Mouse (Mus musculus): ENCODE measurements at regions not wholly inside any gene's neighbourhood (a gene's known extent, or its start where the extent isn't known, plus 50 kb on each side); places are given as distances from the start of the nearest gene placed in this dataset.

DNA sequence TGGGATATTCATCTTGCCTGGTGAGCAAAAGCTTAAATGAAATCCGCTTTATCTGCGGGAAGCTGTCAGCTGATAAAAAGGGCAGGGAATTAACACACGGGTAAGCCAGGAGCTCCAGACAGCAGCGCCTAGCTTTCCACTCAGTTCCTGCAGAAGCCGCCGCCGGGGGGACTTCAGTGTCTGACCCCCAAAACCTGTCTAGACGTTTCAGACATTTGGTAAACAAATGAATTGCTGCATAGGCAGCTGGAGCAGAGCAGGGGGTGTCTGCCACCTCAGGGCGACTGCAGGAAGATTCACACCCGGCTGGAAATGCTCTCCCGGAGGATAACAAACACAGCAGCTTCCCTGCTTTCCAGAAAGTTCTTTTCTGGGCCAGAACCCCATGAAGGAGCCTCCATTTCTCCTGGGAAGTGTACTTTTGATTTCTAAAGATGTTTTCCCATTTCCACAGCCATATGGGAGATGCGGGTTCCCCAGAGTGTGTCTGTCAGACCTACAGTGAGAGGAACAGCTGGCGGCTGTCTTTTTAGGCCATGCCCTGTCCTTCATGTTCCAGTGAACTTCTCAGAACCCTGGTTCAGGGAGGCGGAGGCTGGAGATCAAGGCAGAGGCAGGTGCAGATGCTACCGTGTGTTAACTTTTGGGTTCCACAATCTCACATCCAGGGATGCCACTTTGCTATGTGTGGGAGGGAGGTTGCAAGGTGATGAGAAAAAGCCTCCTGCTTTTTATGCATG lies 58.7 kb upstream of the Pmepa1 start:
- Histone ChIP-seq H3K4me1 (peaks cover 50% of the 10 kb centered on the region), H3K9ac (no peak overlapping the region), H3K4me3 (no peak overlapping the region), H3K36me3 (no peaks in the 10 kb centered on the region), H3K27ac (peak overlapping the region; percentile 62), H3K9me3 (no peaks in the 10 kb centered on the region), H3K4me2 (peak overlapping the region; percentile 29), H3K27me3 (no peaks in the 10 kb centered on the region)
- no peak; the same call in 1 of the 2 replicates for ATAC-seq (ENCODE audit: borderline replicate concordance, extremely low read depth, low FRiP score, low TSS enrichment)
- WGBS, result 14% methylated on average over 15 of the region's 15 CpGs

DNA sequence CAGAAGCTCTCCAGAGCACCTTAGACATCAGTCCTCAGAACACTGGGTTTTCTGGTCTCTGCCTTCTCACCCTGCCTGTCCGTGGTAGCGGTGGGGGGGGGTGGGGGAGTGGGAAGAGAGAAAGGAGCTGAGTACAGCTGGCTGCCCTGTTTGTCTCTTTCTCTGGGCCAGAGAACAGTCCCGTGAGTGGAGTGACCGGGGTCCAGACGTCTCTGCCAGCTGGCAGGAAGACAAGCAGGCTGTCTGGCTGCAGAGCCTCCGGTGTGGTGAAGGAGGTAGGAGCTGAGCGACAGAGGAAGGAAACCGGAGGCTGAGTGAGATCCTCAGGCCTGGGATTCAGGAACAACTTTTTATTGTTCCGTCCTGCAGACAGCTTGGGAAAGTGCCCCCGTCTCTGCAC lies 59.5 kb upstream of the Pmepa1 start:
- Histone ChIP-seq H3K27ac (peak overlapping the region; percentile 62), H3K4me2 (peak overlapping the region; percentile 29), H3K4me1 (peaks cover 58% of the 10 kb centered on the region), H3K9me3 (no peaks in the 10 kb centered on the region), H3K9ac (no peak overlapping the region), H3K27me3 (no peaks in the 10 kb centered on the region), H3K36me3 (no peaks in the 10 kb centered on the region), H3K4me3 (no peak overlapping the region)
- ATAC-seq (ENCODE audit: borderline replicate concordance, extremely low read depth, low FRiP score, low TSS enrichment), result peak; percentile 68
- WGBS, result 2% methylated on average over 10 of the region's 10 CpGs

DNA sequence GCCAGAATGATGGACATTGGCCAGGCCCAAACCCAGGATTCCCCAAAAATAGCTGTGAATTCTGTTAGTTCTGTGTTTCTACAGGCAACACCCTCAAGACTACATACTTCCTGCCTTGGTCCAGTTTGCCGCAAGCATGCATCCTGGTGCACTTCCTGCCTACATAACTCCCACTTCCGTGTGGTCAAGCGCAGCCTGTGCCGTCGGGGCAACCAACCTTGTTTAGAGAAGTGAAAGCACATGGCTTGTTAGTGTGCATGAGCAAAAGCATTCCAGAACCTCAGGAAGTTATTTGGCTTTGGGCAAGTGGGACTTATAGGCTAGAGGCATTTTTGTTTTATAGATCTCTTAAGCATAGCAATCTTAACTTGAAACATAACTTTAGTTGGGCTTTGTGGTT lies 61.3 kb upstream of the Pmepa1 start:
- WGBS, result 67% methylated on average over 5 of the region's 5 CpGs
- ATAC-seq (ENCODE audit: borderline replicate concordance, extremely low read depth, low FRiP score, low TSS enrichment), result no peak

DNA sequence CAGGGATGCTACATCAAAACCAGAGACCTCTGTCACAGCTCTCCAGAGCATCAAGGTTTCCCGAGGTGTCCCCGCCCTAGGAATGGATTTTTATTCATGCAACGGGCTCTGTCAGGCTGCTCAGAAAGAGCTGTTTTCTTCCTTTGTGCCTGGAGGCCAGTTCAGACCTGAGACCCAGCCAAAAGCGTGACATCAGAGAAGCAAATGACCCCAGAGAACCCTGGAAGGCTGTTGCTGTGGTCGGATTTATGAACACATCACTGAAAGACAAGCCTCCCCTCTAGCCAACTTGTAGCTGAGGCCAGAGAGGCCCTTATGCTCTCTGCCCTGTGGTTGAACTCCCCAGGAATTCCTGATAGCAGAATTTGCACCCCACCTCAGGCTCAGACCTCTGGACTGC lies 62.3 kb upstream of the Pmepa1 start:
- peaks cover 71% of the 10 kb centered on the region for H3K4me1 ChIP-seq
- H3K36me3 ChIP-seq, result no peaks in the 10 kb centered on the region
- no peaks in the 10 kb centered on the region for H3K9me3 ChIP-seq
- 42% methylated on average over 5 of the region's 5 CpGs for WGBS
- H3K4me3 ChIP-seq, result no peak overlapping the region
- ATAC-seq (ENCODE audit: borderline replicate concordance, extremely low read depth, low FRiP score, low TSS enrichment), result no peak
- H3K27me3 ChIP-seq, result no peaks in the 10 kb centered on the region
- H3K4me2 ChIP-seq, result no peak overlapping the region
- peak overlapping the region; percentile 72 for H3K27ac ChIP-seq
- no peak overlapping the region for H3K9ac ChIP-seq

More for the DNA sequence above, 61.3 kb upstream of the Pmepa1 start:
- Histone ChIP-seq H3K36me3 (no peaks in the 10 kb centered on the region), H3K27me3 (no peaks in the 10 kb centered on the region), H3K4me3 (no peak overlapping the region), H3K4me2 (no peak overlapping the region), H3K9ac (no peak overlapping the region), H3K9me3 (no peaks in the 10 kb centered on the region), H3K4me1 (peaks cover 61% of the 10 kb centered on the region), H3K27ac (no peak overlapping the region)

DNA sequence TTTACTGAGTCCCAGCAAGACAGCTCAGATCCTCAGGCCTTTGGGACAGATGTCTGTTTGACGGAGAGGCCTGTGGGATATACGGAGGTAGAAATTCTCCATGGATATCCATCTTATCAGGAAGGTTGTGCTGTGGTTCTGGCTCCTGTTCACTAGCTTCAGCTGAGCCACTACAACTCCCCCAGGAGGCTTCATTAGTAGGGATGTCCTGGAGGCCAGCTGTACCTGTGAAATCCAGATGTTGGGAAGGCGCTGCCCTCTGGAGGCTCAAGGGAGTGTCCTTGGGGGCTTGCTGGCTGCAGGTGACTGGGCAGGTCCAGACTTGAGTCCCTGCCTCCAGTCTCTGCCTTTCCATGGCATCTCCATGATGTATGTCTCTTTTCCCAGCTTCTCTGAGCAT lies 62.9 kb upstream of the Pmepa1 start:
- Histone ChIP-seq H3K27ac (peak overlapping the region; percentile 72), H3K27me3 (no peaks in the 10 kb centered on the region), H3K36me3 (no peaks in the 10 kb centered on the region), H3K4me1 (peaks cover 69% of the 10 kb centered on the region), H3K9ac (no peak overlapping the region), H3K4me2 (no peak overlapping the region), H3K4me3 (no peak overlapping the region), H3K9me3 (no peaks in the 10 kb centered on the region)
- no peak for ATAC-seq (ENCODE audit: borderline replicate concordance, extremely low read depth, low FRiP score, low TSS enrichment)
- WGBS, result 56% methylated on average over 3 of the region's 3 CpGs

DNA sequence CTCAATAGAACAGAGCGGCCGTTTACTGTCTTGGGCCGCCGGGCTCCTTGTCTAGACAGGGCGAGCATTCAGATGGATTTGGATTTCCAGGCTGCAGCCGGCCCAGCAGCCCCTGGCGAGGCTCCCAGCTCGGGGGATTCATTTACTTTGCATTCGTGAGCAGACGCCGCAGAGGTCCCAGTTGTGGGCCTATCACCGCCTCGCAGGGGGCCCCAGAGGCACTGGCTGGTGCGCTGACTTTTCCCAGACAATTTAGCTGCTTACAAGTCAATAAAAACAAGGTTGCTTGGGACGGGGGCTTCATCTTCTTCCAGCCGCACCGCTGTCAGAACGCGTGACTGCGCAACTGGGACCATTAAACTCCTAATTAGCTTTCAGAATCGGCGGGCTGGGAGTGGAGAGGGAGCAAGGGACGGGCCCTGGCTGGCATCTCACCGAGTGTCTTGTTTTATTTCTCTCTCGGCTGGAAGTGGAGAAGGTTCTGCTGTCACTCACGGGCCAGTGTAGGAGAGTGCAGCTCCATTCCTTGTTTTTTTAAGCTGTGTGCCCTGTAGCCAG lies 63.8 kb upstream of the Pmepa1 start:
- Histone ChIP-seq H3K4me1 (peaks cover 60% of the 10 kb centered on the region), H3K4me3 (no peak overlapping the region), H3K9me3 (no peaks in the 10 kb centered on the region), H3K36me3 (no peaks in the 10 kb centered on the region), H3K9ac (no peak overlapping the region), H3K27me3 (no peaks in the 10 kb centered on the region), H3K27ac (peak overlapping the region; percentile 72), H3K4me2 (peak overlapping the region; percentile 46)
- ATAC-seq (ENCODE audit: borderline replicate concordance, extremely low read depth, low FRiP score, low TSS enrichment), result peak; percentile 29; the same call in 1 of the 2 replicates
- 10% methylated on average over 26 of the region's 26 CpGs for WGBS

DNA sequence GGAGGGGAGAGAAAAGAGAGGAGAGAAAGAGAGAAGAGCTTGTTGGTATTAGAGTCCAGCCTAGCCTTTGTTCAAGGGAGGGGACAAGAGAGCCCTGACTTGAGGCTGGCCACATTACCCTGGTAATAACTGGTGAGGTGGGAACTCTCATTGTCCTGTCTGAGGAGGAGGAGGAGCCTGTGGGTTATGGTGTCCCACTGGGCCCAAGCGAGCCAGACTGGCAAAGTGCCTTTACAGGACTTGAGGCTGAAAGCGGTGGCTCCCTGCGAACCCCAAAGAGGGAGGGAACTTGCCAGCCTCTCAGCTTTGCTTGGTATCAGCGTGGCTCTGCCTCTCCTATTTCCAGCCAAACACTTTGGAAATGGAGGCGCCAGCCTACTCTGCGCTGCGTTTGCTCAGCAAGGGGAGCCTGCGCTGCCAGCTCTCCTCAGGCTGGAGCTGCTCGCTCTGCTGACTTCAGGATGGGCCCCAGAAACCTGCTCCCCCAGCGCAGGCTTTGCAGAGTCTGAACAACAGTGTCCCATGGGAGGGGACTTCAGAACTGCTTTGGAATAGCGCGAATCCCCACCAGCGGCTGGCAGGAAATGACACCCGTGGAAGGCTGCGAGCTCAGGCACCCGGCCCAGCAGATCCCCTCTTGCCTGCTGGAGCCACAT lies 66.4 kb upstream of the Pmepa1 start:
- no peaks in the 10 kb centered on the region for H3K27me3 ChIP-seq
- H3K4me1 ChIP-seq, result peaks cover 42% of the 10 kb centered on the region
- peak overlapping the region; percentile 38 for H3K27ac ChIP-seq
- no peak overlapping the region for H3K4me3 ChIP-seq
- H3K36me3 ChIP-seq, result no peaks in the 10 kb centered on the region
- 37% methylated on average over 16 of the region's 16 CpGs for WGBS
- no peak overlapping the region for H3K4me2 ChIP-seq
- ATAC-seq (ENCODE audit: borderline replicate concordance, extremely low read depth, low FRiP score, low TSS enrichment), result 0 out of 2 replicates have a peak, but pooled peaks have one; percentile 2
- no peak overlapping the region for H3K9ac ChIP-seq
- H3K9me3 ChIP-seq, result no peaks in the 10 kb centered on the region

DNA sequence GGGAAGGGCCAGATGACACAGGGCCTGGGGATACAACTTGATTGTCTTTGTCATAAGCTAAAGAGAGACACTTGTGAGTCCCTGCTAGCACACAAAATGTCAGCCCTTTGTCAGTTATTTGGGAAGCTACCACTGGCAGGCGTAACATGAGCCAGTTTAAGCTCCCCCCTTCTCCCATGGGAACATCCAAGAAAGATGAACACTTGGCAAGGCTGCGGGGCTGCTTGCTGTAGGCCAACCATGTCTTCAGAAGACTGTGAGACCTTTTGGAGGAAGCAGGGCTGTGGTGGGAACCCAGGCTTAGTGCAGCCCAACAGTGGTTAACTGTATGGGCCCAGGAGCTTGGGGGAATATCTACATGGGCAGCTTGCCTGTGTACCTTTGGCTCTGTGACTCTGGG lies 67.3 kb upstream of the Pmepa1 start:
- no peaks in the 10 kb centered on the region for H3K36me3 ChIP-seq
- 0 out of 2 replicates have a peak overlapping the region, but pooled peaks have one; percentile 38 for H3K27ac ChIP-seq
- no peaks in the 10 kb centered on the region for H3K27me3 ChIP-seq
- ATAC-seq (ENCODE audit: borderline replicate concordance, extremely low read depth, low FRiP score, low TSS enrichment), result no peak
- 80% methylated on average over 2 of the region's 2 CpGs for WGBS
- H3K9ac ChIP-seq, result no peak overlapping the region
- no peaks in the 10 kb centered on the region for H3K9me3 ChIP-seq
- H3K4me2 ChIP-seq, result no peak overlapping the region
- H3K4me3 ChIP-seq, result no peak overlapping the region
- H3K4me1 ChIP-seq, result peaks cover 36% of the 10 kb centered on the region

DNA sequence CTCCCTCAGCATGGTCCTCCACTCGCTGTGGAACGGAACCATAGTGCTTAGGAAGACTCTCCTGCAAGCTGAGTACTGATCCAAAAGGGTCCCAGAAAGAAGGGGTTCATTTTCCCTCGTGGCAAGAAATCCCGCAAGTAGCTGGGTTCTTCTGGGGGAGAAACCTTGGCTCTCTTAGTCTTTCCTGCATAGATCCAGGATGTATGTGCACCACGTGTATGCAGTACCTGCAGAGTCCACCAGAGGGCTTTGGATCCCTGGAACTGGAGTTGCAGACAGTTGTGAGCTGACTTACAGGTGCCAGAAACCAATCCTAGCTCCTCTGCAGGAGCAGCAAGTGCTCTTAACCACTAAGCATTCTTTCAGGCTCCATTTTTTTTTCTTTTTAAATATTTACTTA lies 67.9 kb upstream of the Pmepa1 start:
- Histone ChIP-seq H3K27ac (no peak overlapping the region), H3K4me3 (no peak overlapping the region), H3K9ac (no peak overlapping the region), H3K4me1 (peaks cover 30% of the 10 kb centered on the region), H3K36me3 (no peaks in the 10 kb centered on the region), H3K9me3 (no peaks in the 10 kb centered on the region), H3K27me3 (no peaks in the 10 kb centered on the region), H3K4me2 (no peak overlapping the region)
- no peak for ATAC-seq (ENCODE audit: borderline replicate concordance, extremely low read depth, low FRiP score, low TSS enrichment)
- WGBS, result 89% methylated on average over 5 of the region's 5 CpGs

DNA sequence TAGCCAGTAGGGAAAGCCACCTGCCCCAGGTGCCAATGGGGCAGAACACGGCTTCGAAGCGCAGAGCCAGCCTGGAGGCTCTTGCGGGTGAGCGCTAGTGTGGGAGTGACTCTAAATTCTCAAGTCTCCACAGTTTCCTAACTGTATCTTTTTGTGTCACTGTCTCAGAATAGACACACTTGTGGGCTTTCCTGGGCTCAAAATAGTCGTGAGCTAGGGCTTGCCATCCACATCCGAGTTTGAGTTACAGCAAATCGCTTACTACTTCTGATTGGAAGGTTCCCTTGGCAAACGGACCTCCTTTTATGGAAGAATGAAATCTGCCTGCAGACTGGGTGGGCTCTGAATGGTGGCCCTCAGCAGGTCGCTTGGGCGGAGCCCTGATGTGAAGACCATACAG lies 71.0 kb upstream of the Pmepa1 start:
- H3K4me2 ChIP-seq, result no peak overlapping the region
- 63% methylated on average over 11 of the region's 11 CpGs for WGBS

DNA sequence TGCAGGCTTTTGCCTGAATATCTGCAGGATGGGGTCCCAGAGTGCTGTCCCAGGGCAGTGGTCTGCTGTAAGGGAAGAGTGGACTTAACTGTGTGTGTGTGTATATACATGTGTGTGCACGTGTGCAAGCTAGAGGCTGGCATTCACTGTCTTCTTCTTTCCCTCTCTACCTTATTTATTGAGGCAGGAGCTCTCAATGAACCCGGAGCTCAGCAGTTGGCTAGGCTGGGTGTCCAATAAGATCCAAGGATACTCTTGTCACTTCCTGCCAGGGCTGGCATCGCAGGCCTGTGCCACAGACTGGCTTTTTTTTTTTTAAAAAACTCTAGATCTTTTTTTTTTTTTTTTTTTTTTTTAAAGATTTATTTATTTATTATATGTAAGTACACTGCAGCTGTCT lies 72.4 kb upstream of the Pmepa1 start:
- Histone ChIP-seq H3K4me2 (no peak overlapping the region), H3K9me3 (no peaks in the 10 kb centered on the region), H3K4me3 (no peak overlapping the region), H3K27ac (no peak overlapping the region), H3K36me3 (no peaks in the 10 kb centered on the region), H3K9ac (no peak overlapping the region), H3K4me1 (peaks cover 29% of the 10 kb centered on the region), H3K27me3 (no peaks in the 10 kb centered on the region)
- ATAC-seq (ENCODE audit: borderline replicate concordance, extremely low read depth, low FRiP score, low TSS enrichment), result no peak
- 75% methylated on average over 3 of the region's 3 CpGs for WGBS

More for the DNA sequence above, 71.0 kb upstream of the Pmepa1 start:
- H3K4me1 ChIP-seq, result peaks cover 29% of the 10 kb centered on the region
- H3K4me3 ChIP-seq, result no peak overlapping the region
- H3K36me3 ChIP-seq, result no peaks in the 10 kb centered on the region
- ATAC-seq (ENCODE audit: borderline replicate concordance, extremely low read depth, low FRiP score, low TSS enrichment), result no peak
- H3K27me3 ChIP-seq, result no peaks in the 10 kb centered on the region
- no peaks in the 10 kb centered on the region for H3K9me3 ChIP-seq
- no peak overlapping the region for H3K27ac ChIP-seq
- H3K9ac ChIP-seq, result no peak overlapping the region

DNA sequence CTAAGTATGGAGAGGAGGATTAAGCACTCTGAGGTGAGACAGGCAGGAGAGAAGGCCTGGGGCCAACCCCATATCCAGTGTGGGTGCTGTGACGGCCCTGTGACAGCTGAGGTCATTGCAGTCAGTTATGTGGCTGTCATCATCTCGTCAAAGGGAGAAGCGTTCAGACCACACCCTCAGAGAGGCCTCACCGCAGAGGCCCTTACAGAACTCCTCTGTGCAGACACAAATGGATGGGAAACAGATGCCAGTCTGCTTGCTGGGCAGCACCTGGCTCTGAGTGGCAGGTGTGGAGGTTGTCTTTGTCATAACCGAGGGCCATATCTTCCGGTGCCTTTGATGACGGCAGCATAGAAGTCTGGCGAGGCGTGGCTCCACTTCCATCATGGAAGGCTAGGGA lies 73.2 kb upstream of the Pmepa1 start:
- no peak overlapping the region for H3K9ac ChIP-seq
- ATAC-seq (ENCODE audit: borderline replicate concordance, extremely low read depth, low FRiP score, low TSS enrichment), result no peak
- H3K27ac ChIP-seq, result no peak overlapping the region
- no peaks in the 10 kb centered on the region for H3K36me3 ChIP-seq
- 67% methylated on average over 9 of the region's 9 CpGs for WGBS
- H3K4me1 ChIP-seq, result peaks cover 36% of the 10 kb centered on the region
- H3K27me3 ChIP-seq, result no peaks in the 10 kb centered on the region
- no peak overlapping the region for H3K4me3 ChIP-seq
- H3K4me2 ChIP-seq, result no peak overlapping the region
- H3K9me3 ChIP-seq, result no peaks in the 10 kb centered on the region
